Mouse (Mus musculus) CH12.LX (cell line): ENCODE data around the gene Syne4. TPM values are rescaled to one million over a fixed set of nuclear protein-coding genes. Genes with fewer than 3 reads are reported as not detected.

ENCODE experiments used
- DNase-seq: peaks from one replicate; pipeline ENCODE4 v3.0.0-alpha.2; 2013; ENCODE audit errors: extremely low read depth
- H3K27ac ChIP-seq: 2 replicates; pipeline ENCODE4 v1.5.1; 2012; ENCODE audit warnings: low read depth, mild to moderate bottlenecking, control low read depth, moderate library complexity; ENCODE audit not compliant: insufficient read depth
- H3K27me3 ChIP-seq: replicated peaks from 2 replicates; pipeline ENCODE3; 2012; ENCODE audit warnings: inconsistent platforms
- H3K36me3 ChIP-seq, 2 experiments: replicated peaks in 1 of 2; 2 replicates each; pipeline versions ENCODE3 to v1.6.1; 2012; ENCODE audit warnings: inconsistent platforms in 1 of 2, low read length in 1 of 2, mild to moderate bottlenecking in 1 of 2, mixed read lengths in 1 of 2, moderate library complexity in 1 of 2; ENCODE audit not compliant: control insufficient read depth in 1 of 2, insufficient read depth in 1 of 2
- H3K4me1 ChIP-seq, 2 experiments: 2 replicates each; pipeline ENCODE4 v1.6.1; 2012; ENCODE audit warnings: inconsistent platforms in 1 of 2, moderate library complexity in 1 of 2; ENCODE audit not compliant: insufficient read depth in 2 of 2, control insufficient read depth in 1 of 2
- H3K4me2 ChIP-seq: 2 replicates; pipeline ENCODE4 v1.6.1; 2012; ENCODE audit warnings: low read depth, mild to moderate bottlenecking, control low read depth; ENCODE audit not compliant: poor library complexity, insufficient read depth, severe bottlenecking
- H3K4me3 ChIP-seq, 3 experiments: fragments of 150-350 bp in 1 of 3; sonication (generic) in 1 of 3; replicated peaks in 1 of 3; 2 replicates each; pipeline versions ENCODE3 to v1.5.1; 2011 to 2012; ENCODE audit warnings: low read depth in 2 of 3, low read length in 2 of 3, mild to moderate bottlenecking in 2 of 3, moderate library complexity in 2 of 3, control low read depth in 1 of 3, improper control_type of control experiment in 1 of 3, inconsistent platforms in 1 of 3, mixed read lengths in 1 of 3; ENCODE audit not compliant: poor library complexity in 1 of 3
- H3K79me2 ChIP-seq: replicated peaks from 2 replicates; pipeline ENCODE4 v1.6.1; 2012; ENCODE audit warnings: mild to moderate bottlenecking, moderate library complexity; ENCODE audit not compliant: control insufficient read depth, poor library complexity, insufficient read depth, severe bottlenecking; ENCODE audit errors: extremely low read depth
- H3K9ac ChIP-seq: 2 replicates; pipeline ENCODE4 v1.6.1; 2012; ENCODE audit warnings: low read depth, mild to moderate bottlenecking, control low read depth, moderate library complexity; ENCODE audit not compliant: insufficient read depth
- H3K9me3 ChIP-seq: replicated peaks from 2 replicates; pipeline ENCODE3; 2012; ENCODE audit warnings: low read length, inconsistent platforms, mixed read lengths
- BHLHE40 ChIP-seq: IDR thresholded peaks from 2 replicates; pipeline ENCODE4 v1.6.1; 2011; ENCODE audit warnings: mild to moderate bottlenecking, low read depth, low read length, improper control_type of control experiment
- CHD1 ChIP-seq: IDR thresholded peaks from 2 replicates; pipeline ENCODE4 v1.6.1; 2012; ENCODE audit warnings: low read depth, low read length, improper control_type of control experiment, inconsistent platforms
- CHD2 ChIP-seq: IDR thresholded peaks from 2 replicates; pipeline ENCODE4 v1.6.1; 2011; ENCODE audit warnings: low read length, improper control_type of control experiment
- CTCF ChIP-seq, 2 experiments: IDR thresholded peaks in 1 of 2; conservative IDR thresholded peaks in 1 of 2; 2 replicates each; pipeline ENCODE4 v1.5.1; 2011 to 2012; ENCODE audit warnings: low read depth in 2 of 2, low read length in 2 of 2, improper control_type of control experiment in 1 of 2, inconsistent platforms in 1 of 2, mild to moderate bottlenecking in 1 of 2, moderate library complexity in 1 of 2
- E2F4 ChIP-seq: IDR thresholded peaks from 2 replicates; pipeline ENCODE4 v1.6.1; 2011; ENCODE audit warnings: low read depth, low read length, improper control_type of control experiment; ENCODE audit not compliant: insufficient replicate concordance
- EP300 ChIP-seq: IDR thresholded peaks from 2 replicates; pipeline ENCODE4 v1.6.1; 2011; ENCODE audit warnings: low read length, improper control_type of control experiment
- IRF4 ChIP-seq: IDR thresholded peaks from 2 replicates; pipeline ENCODE4 v1.6.1; 2014; ENCODE audit warnings: low read depth, mild to moderate bottlenecking, inconsistent platforms, low read length, improper control_type of control experiment
- JUN ChIP-seq: IDR thresholded peaks from 2 replicates; pipeline ENCODE4 v1.6.1; 2011; ENCODE audit warnings: low read depth, mild to moderate bottlenecking, low read length, improper control_type of control experiment, moderate library complexity; ENCODE audit not compliant: insufficient read depth
- JUND ChIP-seq: conservative IDR thresholded peaks from 2 replicates; pipeline ENCODE4 v1.6.1; 2011; ENCODE audit warnings: low read depth, low read length, improper control_type of control experiment
- KAT2A ChIP-seq: IDR thresholded peaks from 2 replicates; pipeline ENCODE4 v1.6.1; 2012; ENCODE audit warnings: low read length, improper control_type of control experiment, inconsistent platforms; ENCODE audit not compliant: insufficient replicate concordance
- MAFK ChIP-seq: IDR thresholded peaks from 2 replicates; pipeline ENCODE4 v1.6.1; 2011; ENCODE audit warnings: low read length, improper control_type of control experiment; ENCODE audit not compliant: insufficient replicate concordance
- MAX ChIP-seq: IDR thresholded peaks from 2 replicates; pipeline ENCODE4 v1.6.1; 2011; ENCODE audit warnings: low read length, improper control_type of control experiment
- MAZ ChIP-seq: IDR thresholded peaks from 2 replicates; pipeline ENCODE4 v1.6.1; 2012; ENCODE audit warnings: low read depth, mild to moderate bottlenecking, inconsistent platforms, low read length, improper control_type of control experiment, moderate library complexity
- MEF2A ChIP-seq: IDR thresholded peaks from 2 replicates; pipeline ENCODE4 v1.6.1; 2014; ENCODE audit warnings: low read depth, mild to moderate bottlenecking, inconsistent platforms, low read length, improper control_type of control experiment, borderline replicate concordance
- MXI1 ChIP-seq: IDR thresholded peaks from 2 replicates; pipeline ENCODE4 v1.6.1; 2011; ENCODE audit warnings: mild to moderate bottlenecking, low read depth, low read length, improper control_type of control experiment
- NELFE ChIP-seq: IDR thresholded peaks from 2 replicates; pipeline ENCODE4 v1.6.1; 2011; ENCODE audit warnings: low read depth, low read length, improper control_type of control experiment
- NRF1 ChIP-seq: IDR thresholded peaks from 2 replicates; pipeline ENCODE4 v1.6.1; 2014; ENCODE audit warnings: low read depth, mild to moderate bottlenecking, inconsistent platforms, low read length, improper control_type of control experiment, moderate library complexity
- PAX5 ChIP-seq: IDR thresholded peaks from 2 replicates; pipeline ENCODE4 v1.6.1; 2012; ENCODE audit warnings: low read length, inconsistent platforms, mixed read lengths
- POLR2AphosphoS2 ChIP-seq: IDR thresholded peaks from 2 replicates; pipeline ENCODE4 v1.6.1; 2011; ENCODE audit warnings: low read depth, low read length, improper control_type of control experiment
- RAD21 ChIP-seq: IDR thresholded peaks from 2 replicates; pipeline ENCODE4 v1.6.1; 2011; ENCODE audit warnings: low read depth, mild to moderate bottlenecking, low read length, improper control_type of control experiment, moderate library complexity
- RCOR1 ChIP-seq: conservative IDR thresholded peaks from 2 replicates; pipeline ENCODE4 v1.6.1; 2012; ENCODE audit warnings: low read depth, mild to moderate bottlenecking, inconsistent platforms, low read length, improper control_type of control experiment
- SIN3A ChIP-seq: IDR thresholded peaks from 2 replicates; pipeline ENCODE4 v1.6.1; 2012; ENCODE audit warnings: low read length, improper control_type of control experiment, inconsistent platforms
- SMC3 ChIP-seq: IDR thresholded peaks from 2 replicates; pipeline ENCODE4 v1.6.1; 2011; ENCODE audit warnings: low read depth, low read length, improper control_type of control experiment
- UBTF ChIP-seq: IDR thresholded peaks from 2 replicates; pipeline ENCODE4 v1.6.1; 2012; ENCODE audit warnings: low read depth, mild to moderate bottlenecking, inconsistent platforms, low read length, improper control_type of control experiment, moderate library complexity
- ZC3H11A ChIP-seq: IDR thresholded peaks from 2 replicates; pipeline ENCODE4 v1.6.1; 2012; ENCODE audit warnings: low read depth, mild to moderate bottlenecking, inconsistent platforms, low read length, improper control_type of control experiment
- ZKSCAN1 ChIP-seq: IDR thresholded peaks from 2 replicates; pipeline ENCODE4 v1.6.1; 2012; ENCODE audit warnings: low read depth, inconsistent platforms, low read length, improper control_type of control experiment, borderline replicate concordance
- ZMIZ1 ChIP-seq: IDR thresholded peaks from 2 replicates; pipeline ENCODE4 v1.6.1; 2012; ENCODE audit warnings: low read depth, mild to moderate bottlenecking, inconsistent platforms, low read length, improper control_type of control experiment
- ZNF384 ChIP-seq: IDR thresholded peaks from 2 replicates; pipeline ENCODE4 v1.6.1; 2012; ENCODE audit warnings: low read depth, low read length, improper control_type of control experiment, inconsistent platforms
- dilution Hi-C: fragments of 300-500 bp; cut with MboI; formaldehyde crosslinking; loops from 2 replicates; pipeline ENCODE4 v1.14.3; 2020; ENCODE audit warnings: low sequenced_read_pairs; ENCODE audit not compliant: extremely low pct_unique_long_range_greater_than_20kb, extremely low pct_ligation_motif_present
- in situ Hi-C: fragments of 300-500 bp; cut with MboI; formaldehyde crosslinking; loops from 3 replicates; pipeline ENCODE4 v1.14.3; 2019; ENCODE audit warnings: low sequenced_read_pairs, low pct_ligation_motif_present, low pct_unique_long_range_greater_than_20kb, mixed read lengths
- polyA plus RNA-seq: library from polyadenylated mRNA; unstranded; fragments of >175 nt; gene quantifications from 2 replicates; pipeline ENCODE4 v1.2.1, GENCODE M21; 2012; ENCODE audit warnings: low read depth; ENCODE audit not compliant: insufficient read length
- total RNA-seq, 2 experiments: library from RNA; depleted of rRNA; stranded (reverse); fragments of 300-350 nt in 1 of 2; fragments of >200 nt in 1 of 2; gene quantifications; 2 replicates each; pipeline ENCODE4 v1.2.3; 2012 to 2014

Gene Syne4
- total and polyA plus RNA-seq, 3 experiments = 0.70 to 3.1 (median 1.9) TPM

DNA sequence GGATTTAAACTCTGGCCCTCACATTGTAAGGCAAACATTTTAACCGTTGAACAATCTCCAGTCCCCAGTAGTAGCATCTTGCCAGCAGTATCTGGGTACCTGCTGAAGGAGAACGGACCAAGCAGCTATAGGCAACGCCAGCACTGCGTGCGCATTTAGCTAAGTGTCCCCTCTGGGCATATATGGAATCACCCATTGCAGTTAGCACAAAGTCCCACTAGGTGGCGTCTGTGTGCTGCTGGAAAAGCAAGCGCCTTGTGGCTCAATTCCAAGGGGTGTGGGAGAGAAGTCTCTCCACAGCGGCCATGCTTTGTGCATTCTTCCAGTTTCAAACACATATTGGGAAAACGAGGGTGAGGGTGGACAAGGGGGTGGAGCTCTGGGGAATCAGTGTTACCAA, 21.8 kb downstream of the Syne4 start:
- in situ Hi-C loops = no loop called here
- Histone ChIP-seq H3K4me2 (no peak overlapping the region), H3K27ac (no peak overlapping the region), H3K4me3 (no peak overlapping the region), H3K4me1 (peaks cover 2 to 4% of the 10 kb centered on the region in 2 experiments; a peak in 2 of 4 replicates), H3K9me3 (no peaks in the 10 kb centered on the region), H3K9ac (no peak overlapping the region), H3K27me3 (peaks cover 84% of the 10 kb centered on the region), H3K79me2 (no peaks in the 10 kb centered on the region), H3K36me3 (no peaks in the 10 kb centered on the region)
- dilution Hi-C loops = no loop called here
- peak; percentile 72 for DNase-seq
- TF ChIP-seq CHD2 = no peak
- TF ChIP-seq ZNF384 = no peak
- TF ChIP-seq ZC3H11A = peak; percentile 36; the same call in 1 of the 2 replicates
- TF ChIP-seq SIN3A = 0 out of 2 replicates have a peak, but pooled peaks have one; percentile 25
- TF ChIP-seq RCOR1 = no peak
- TF ChIP-seq EP300 = no peak
- no peak for TF ChIP-seq NELFE
- TF ChIP-seq ZMIZ1 = no peak
- TF ChIP-seq UBTF = no peak
- TF ChIP-seq MXI1 = no peak
- peak; percentile 41 for TF ChIP-seq NRF1
- TF ChIP-seq IRF4 = no peak
- TF ChIP-seq MAFK = no peak
- TF ChIP-seq MAZ = no peak
- TF ChIP-seq POLR2AphosphoS2 = no peak
- 0 out of 2 replicates have a peak, but pooled peaks have one; percentile 15 for TF ChIP-seq MEF2A
- peak; percentile 83 for TF ChIP-seq RAD21
- TF ChIP-seq E2F4 = no peak
- TF ChIP-seq KAT2A = no peak
- no peak for TF ChIP-seq CHD1
- peak; percentile 92 to 93 for TF ChIP-seq CTCF (conservative IDR thresholded peaks at IDR 0.05 in 1 of 2, IDR thresholded peaks at IDR 0.05 in 1 of 2; ENCODE audit: low read depth in 2 of 2, low read length in 2 of 2)
- peak; percentile 30; the same call in 1 of the 2 replicates for TF ChIP-seq MAX
- no peak for TF ChIP-seq ZKSCAN1
- TF ChIP-seq BHLHE40 = no peak
- TF ChIP-seq JUN = no peak
- TF ChIP-seq JUND = no peak
- peak; percentile 83 for TF ChIP-seq SMC3
- no peak for TF ChIP-seq PAX5
